Mouse (Mus musculus): Measurements from ENCODE around the gene Vmp1. TPM values are rescaled to one million over a fixed set of nuclear protein-coding genes. Genes with fewer than 3 reads are reported as not detected.

Vmp1 gene
- polyA plus RNA-seq, 1 experiment from 2014 or later: 96.7 TPM

DNA sequence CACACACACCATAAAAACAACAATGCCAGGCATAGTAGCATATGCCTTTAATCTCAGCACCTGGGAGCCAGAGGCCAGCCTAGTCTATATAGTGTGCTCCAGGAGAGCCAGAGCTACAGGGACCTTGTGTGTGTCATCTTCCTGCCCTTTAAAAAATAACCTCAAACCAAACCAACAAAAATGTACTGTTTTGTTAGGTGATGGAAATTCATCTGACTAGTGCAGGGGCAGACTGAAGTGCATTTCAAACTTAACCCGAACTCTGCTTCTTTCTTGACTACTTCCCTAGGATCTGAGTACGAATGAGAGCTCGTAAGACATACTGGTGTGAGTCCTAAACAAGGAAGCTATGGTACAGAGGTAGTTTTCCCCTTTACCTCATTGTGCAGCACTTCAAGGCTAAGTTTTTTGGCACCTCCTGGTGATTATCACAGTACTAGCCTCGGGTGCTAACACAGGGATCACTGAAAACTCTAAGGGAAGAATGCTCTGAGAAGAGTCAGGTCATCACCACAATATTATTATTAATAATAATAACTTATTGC, 92.3 kb downstream of the Vmp1 start:
- no peak for DNase-seq (ENCODE audit: low spot score)
- WGBS: 89% methylated on average over 4 of the region's 4 CpGs
- peaks cover 27% of the 10 kb centered on the region for H3K4me1 ChIP-seq
- H3K4me3 ChIP-seq: no peak overlapping the region
- no peak overlapping the region for H3K27ac ChIP-seq (replicated peaks)
- no peaks in the 10 kb centered on the region for H3K36me3 ChIP-seq
- H3K9me3 ChIP-seq (replicated peaks): no peaks in the 10 kb centered on the region
- no peaks in the 10 kb centered on the region for H3K27me3 ChIP-seq (ENCODE audit: low read depth, poor library complexity, severe bottlenecking)

DNA sequence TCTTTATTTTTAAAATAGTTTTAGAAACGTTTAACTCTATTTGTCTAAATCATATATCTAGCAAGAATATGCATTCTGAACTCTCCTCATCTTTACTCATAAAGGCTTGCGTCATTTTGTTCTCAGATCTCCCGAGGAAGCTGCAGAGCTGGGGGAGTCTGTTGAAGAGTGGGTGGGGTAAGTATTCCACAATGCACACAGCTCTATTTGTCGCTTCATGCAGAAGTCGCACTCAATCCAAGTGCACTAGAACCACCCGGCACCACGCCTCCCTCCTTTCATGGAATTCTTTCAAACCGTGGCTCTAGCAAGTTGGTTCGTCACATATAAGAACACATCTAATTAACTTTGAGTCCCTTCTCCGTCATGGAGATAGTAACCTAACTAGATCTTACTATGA, 93.1 kb downstream of the Vmp1 start:
- Histone ChIP-seq H3K36me3 (no peaks in the 10 kb centered on the region), H3K27me3 (ENCODE audit: low read depth, poor library complexity, severe bottlenecking) (no peaks in the 10 kb centered on the region), H3K9me3 (replicated peaks) (no peaks in the 10 kb centered on the region), H3K4me3 (no peak overlapping the region), H3K4me1 (peaks cover 33% of the 10 kb centered on the region), H3K27ac (replicated peaks) (no peak overlapping the region)
- WGBS: 91% methylated on average over 10 of the region's 10 CpGs
- no peak for DNase-seq (ENCODE audit: low spot score)

- WGBS: 91% methylated on average over 4 of the region's 4 CpGs
- Histone ChIP-seq H3K9me3 (replicated peaks) (no peaks in the 10 kb centered on the region), H3K36me3 (no peaks in the 10 kb centered on the region), H3K27ac (replicated peaks) (no peak overlapping the region), H3K4me3 (no peak overlapping the region), H3K4me1 (peaks cover 38% of the 10 kb centered on the region), H3K27me3 (ENCODE audit: low read depth, poor library complexity, severe bottlenecking) (no peaks in the 10 kb centered on the region)
- no peak for DNase-seq (ENCODE audit: low spot score)
Observed at GRCm38 (mm10) chr11:86590066-86590465, 93.6 kb downstream of the Vmp1 start.

DNA sequence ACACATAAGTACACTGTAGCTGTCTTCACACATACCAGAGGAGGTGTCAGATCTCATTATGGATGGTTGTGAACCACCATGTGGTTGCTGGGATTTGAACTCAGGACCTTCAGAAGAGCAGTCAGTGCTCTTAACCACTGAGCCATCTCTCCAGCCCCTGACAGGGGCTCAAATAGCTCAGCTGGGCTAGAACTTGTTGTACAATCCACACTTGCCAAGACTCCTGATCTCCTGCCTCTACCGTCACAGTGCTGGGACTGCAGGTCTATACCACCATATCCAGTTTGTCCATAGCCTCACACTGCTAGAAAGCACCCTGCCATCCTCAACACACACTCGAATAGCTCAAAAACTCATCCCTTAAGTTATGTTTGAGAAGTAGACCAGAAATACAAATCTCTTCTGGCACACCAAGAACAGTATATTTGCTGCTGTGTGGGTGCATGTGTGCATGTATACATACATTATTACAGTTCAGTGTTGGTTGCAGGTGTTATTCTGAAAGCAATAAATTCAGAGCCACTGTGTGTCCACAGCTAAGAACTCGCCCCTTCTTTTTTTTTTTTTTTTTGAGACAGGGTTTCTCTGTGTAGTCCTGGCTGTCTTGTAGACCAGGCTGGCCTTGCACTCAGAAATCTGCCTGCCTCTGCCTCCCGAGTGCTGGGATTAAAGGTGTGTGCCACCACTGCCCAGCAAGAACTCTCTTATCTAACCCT, 94.9 kb downstream of the Vmp1 start:
- Histone ChIP-seq H3K27ac (replicated peaks) (no peak overlapping the region), H3K36me3 (no peaks in the 10 kb centered on the region), H3K27me3 (ENCODE audit: low read depth, poor library complexity, severe bottlenecking) (no peaks in the 10 kb centered on the region), H3K9me3 (replicated peaks) (no peaks in the 10 kb centered on the region), H3K4me3 (no peak overlapping the region), H3K4me1 (peaks cover 33% of the 10 kb centered on the region)
- no peak for DNase-seq (ENCODE audit: low spot score)
- 92% methylated on average over 4 of the region's 4 CpGs for WGBS

- H3K4me3 ChIP-seq: no peak overlapping the region
- H3K9me3 ChIP-seq (replicated peaks): no peaks in the 10 kb centered on the region
- no peak for DNase-seq (ENCODE audit: low spot score)
- H3K27me3 ChIP-seq (ENCODE audit: low read depth, poor library complexity, severe bottlenecking): no peaks in the 10 kb centered on the region
- no peaks in the 10 kb centered on the region for H3K36me3 ChIP-seq
- 51% methylated on average over 7 of the region's 7 CpGs for WGBS
- no peak overlapping the region for H3K27ac ChIP-seq (replicated peaks)
- peaks cover 28% of the 10 kb centered on the region for H3K4me1 ChIP-seq
Observed at GRCm38 (mm10) chr11:86587830-86588229, 95.8 kb downstream of the Vmp1 start.

GRCm38 (mm10) chr11:86586868-86587792, 96.5 kb downstream of the Vmp1 start:
- no peak for DNase-seq (ENCODE audit: low spot score)
- peak overlapping the region; percentile 32 for H3K4me3 ChIP-seq
- 13% methylated on average over 15 of the region's 15 CpGs for WGBS
- H3K36me3 ChIP-seq: no peaks in the 10 kb centered on the region
- peak overlapping the region; percentile 61 for H3K27ac ChIP-seq (replicated peaks)
- H3K9me3 ChIP-seq (replicated peaks): no peaks in the 10 kb centered on the region
- peaks cover 27% of the 10 kb centered on the region for H3K4me1 ChIP-seq
- H3K27me3 ChIP-seq (ENCODE audit: low read depth, poor library complexity, severe bottlenecking): no peaks in the 10 kb centered on the region

GRCm38 (mm10) chr11:86586177-86586867, 97.3 kb downstream of the Vmp1 start:
- H3K27ac ChIP-seq (replicated peaks): peak overlapping the region; percentile 61; the same call in 1 of the 2 replicates
- H3K4me3 ChIP-seq: peak overlapping the region; percentile 32
- peaks cover 27% of the 10 kb centered on the region for H3K4me1 ChIP-seq
- no peaks in the 10 kb centered on the region for H3K27me3 ChIP-seq (ENCODE audit: low read depth, poor library complexity, severe bottlenecking)
- no peak for DNase-seq (ENCODE audit: low spot score)
- no peaks in the 10 kb centered on the region for H3K9me3 ChIP-seq (replicated peaks)
- WGBS: 21% methylated on average over 12 of the region's 12 CpGs
- H3K36me3 ChIP-seq: no peaks in the 10 kb centered on the region

DNA sequence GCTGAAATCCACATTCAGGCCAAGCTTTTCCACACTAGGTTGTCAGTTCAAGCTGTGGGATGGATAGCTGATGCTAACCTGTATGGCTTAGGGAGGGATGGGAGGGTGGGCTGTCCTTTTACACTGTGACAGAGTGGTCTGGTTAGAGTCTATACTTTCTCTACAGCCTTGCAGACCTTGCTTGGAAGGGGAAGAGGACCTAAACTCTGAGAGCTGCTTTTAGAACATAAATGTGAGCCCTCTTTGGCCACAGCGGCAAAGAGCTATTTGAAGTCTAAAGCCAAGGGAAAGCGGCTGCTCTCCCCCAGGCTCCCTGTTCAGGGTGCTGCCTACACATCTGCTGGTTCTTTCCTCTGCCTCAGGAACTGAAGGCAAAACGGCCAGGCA, 98.0 kb downstream of the Vmp1 start:
- peak overlapping the region; percentile 55 for H3K27ac ChIP-seq (replicated peaks)
- no peak for DNase-seq (ENCODE audit: low spot score)

GRCm38 (mm10) chr11:86584898-86585597, 98.6 kb downstream of the Vmp1 start:
- H3K4me3 ChIP-seq: no peak overlapping the region
- H3K27ac ChIP-seq (replicated peaks): no peak overlapping the region
- peaks cover 27% of the 10 kb centered on the region for H3K4me1 ChIP-seq
- H3K9me3 ChIP-seq (replicated peaks): no peaks in the 10 kb centered on the region
- H3K36me3 ChIP-seq: no peaks in the 10 kb centered on the region
- WGBS: 69% methylated on average over 7 of the region's 7 CpGs
- H3K27me3 ChIP-seq (ENCODE audit: low read depth, poor library complexity, severe bottlenecking): no peaks in the 10 kb centered on the region
- DNase-seq (ENCODE audit: low spot score): no peak

More for the DNA sequence above, 98.0 kb downstream of the Vmp1 start:
- no peak overlapping the region for H3K4me3 ChIP-seq
- peaks cover 27% of the 10 kb centered on the region for H3K4me1 ChIP-seq
- no peaks in the 10 kb centered on the region for H3K36me3 ChIP-seq
- 44% methylated on average over 3 of the region's 3 CpGs for WGBS
- no peaks in the 10 kb centered on the region for H3K9me3 ChIP-seq (replicated peaks)
- H3K27me3 ChIP-seq (ENCODE audit: low read depth, poor library complexity, severe bottlenecking): no peaks in the 10 kb centered on the region

GRCm38 (mm10) chr11:86583990-86584897, 99.4 kb downstream of the Vmp1 start:
- no peak overlapping the region for H3K4me3 ChIP-seq
- peaks cover 31% of the 10 kb centered on the region for H3K4me1 ChIP-seq
- H3K27ac ChIP-seq (replicated peaks): no peak overlapping the region
- H3K27me3 ChIP-seq (ENCODE audit: low read depth, poor library complexity, severe bottlenecking): no peaks in the 10 kb centered on the region
- no peaks in the 10 kb centered on the region for H3K36me3 ChIP-seq
- 90% methylated on average over 14 of the region's 14 CpGs for WGBS
- H3K9me3 ChIP-seq (replicated peaks): no peaks in the 10 kb centered on the region
- no peak for DNase-seq (ENCODE audit: low spot score)

- H3K27ac ChIP-seq (replicated peaks): no peak overlapping the region
- no peaks in the 10 kb centered on the region for H3K27me3 ChIP-seq (ENCODE audit: low read depth, poor library complexity, severe bottlenecking)
- H3K4me1 ChIP-seq: peaks cover 34% of the 10 kb centered on the region
- no peaks in the 10 kb centered on the region for H3K9me3 ChIP-seq (replicated peaks)
- H3K4me3 ChIP-seq: no peak overlapping the region
- DNase-seq (ENCODE audit: low spot score): no peak
- H3K36me3 ChIP-seq: no peaks in the 10 kb centered on the region
- WGBS: 92% methylated on average over 3 of the region's 3 CpGs
Observed at GRCm38 (mm10) chr11:86583313-86583825, 100.3 kb downstream of the Vmp1 start.
